Mouse (Mus musculus) embryonic facial prominence, embryonic 13.5 days (tissue): ENCODE data around the gene Hlx. TPM values are rescaled to one million over a fixed set of nuclear protein-coding genes. Genes with fewer than 3 reads are reported as not detected.

ENCODE experiments used
- ATAC-seq: fragments of 200-750 bp; cut with Nextera tagmentation; 2 replicates; pipeline ENCODE4 v1.8.0; 2017; ENCODE audit warnings: low read depth; ENCODE audit not compliant: insufficient number of reproducible peaks, insufficient read depth, low FRiP score, low TSS enrichment
- H3K27ac ChIP-seq: fragments of 300-500 bp; sonication (generic); 2 replicates; pipeline ENCODE4 v1.5.1; 2015; ENCODE audit warnings: moderate library complexity, mild to moderate bottlenecking, inconsistent platforms
- H3K27me3 ChIP-seq: fragments of 300-500 bp; sonication (generic); 2 replicates; pipeline ENCODE4 v1.6.1; 2015; ENCODE audit warnings: mild to moderate bottlenecking, inconsistent platforms
- H3K36me3 ChIP-seq: fragments of 300-500 bp; sonication (generic); 2 replicates; pipeline ENCODE4 v1.6.1; 2015; ENCODE audit warnings: mild to moderate bottlenecking, inconsistent platforms
- H3K4me1 ChIP-seq: fragments of 300-500 bp; sonication (generic); 2 replicates; pipeline ENCODE4 v1.6.1; 2015; ENCODE audit warnings: inconsistent platforms
- H3K4me2 ChIP-seq: fragments of 300-500 bp; sonication (generic); 2 replicates; pipeline ENCODE4 v1.6.1; 2015; ENCODE audit warnings: moderate library complexity, mild to moderate bottlenecking, inconsistent platforms
- H3K4me3 ChIP-seq: fragments of 300-500 bp; sonication (generic); 2 replicates; pipeline ENCODE4 v1.5.1; 2015; ENCODE audit warnings: mild to moderate bottlenecking, inconsistent platforms
- H3K9ac ChIP-seq: fragments of 300-500 bp; sonication (generic); 2 replicates; pipeline ENCODE4 v1.6.1; 2015; ENCODE audit warnings: mild to moderate bottlenecking, inconsistent platforms
- H3K9me3 ChIP-seq: fragments of 300-500 bp; sonication (generic); 2 replicates; pipeline ENCODE4 v1.6.1; 2016; ENCODE audit warnings: inconsistent platforms
- WGBS: fragments of 180-500 bp; shearing (Covaris S2); methylation state at CpG from one replicate; pipeline ENCODE4 v1.1.7; 2015; ENCODE audit warnings: mixed read lengths; 5-methylcytosine and 5-hydroxymethylcytosine counted together
- polyA plus RNA-seq: library from polyadenylated mRNA; unstranded; fragments of >200 nt; fragmentation: Nextera tagmentation; extraction: Ambion mirVana; gene quantifications from 2 replicates; pipeline ENCODE4 v1.2.1, GENCODE M21; 2015

The Hlx gene
- polyA plus RNA-seq, 1 experiment from 2014 or later: 13.3 TPM

DNA sequence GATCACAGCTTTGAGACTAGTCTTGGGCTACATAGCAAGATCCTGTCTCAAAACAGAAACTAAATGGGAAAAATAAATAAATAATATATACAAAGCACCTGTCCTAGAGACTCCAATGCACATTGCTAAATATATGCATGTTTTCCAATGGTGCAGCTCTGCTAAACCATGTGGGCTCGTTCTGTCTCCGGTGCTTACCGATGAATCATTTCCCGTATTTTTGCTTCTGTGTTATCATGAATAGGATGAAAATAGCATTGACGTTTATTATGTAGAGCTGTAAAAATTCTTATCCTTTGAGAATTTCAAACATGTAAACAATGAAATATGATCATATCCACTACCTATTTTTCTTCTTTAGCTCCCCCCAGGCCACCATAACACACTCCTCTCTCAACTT lies 20.3 kb upstream of the Hlx start:
- Histone ChIP-seq H3K4me1 (no peaks in the 10 kb centered on the region), H3K27ac (no peak overlapping the region), H3K4me2 (no peak overlapping the region), H3K9me3 (no peaks in the 10 kb centered on the region), H3K4me3 (no peak overlapping the region), H3K9ac (no peak overlapping the region), H3K27me3 (no peaks in the 10 kb centered on the region; the same call in none of the 2 replicates), H3K36me3 (no peaks in the 10 kb centered on the region)
- no peak for ATAC-seq
- WGBS: 87% methylated on average over 5 of the region's 5 CpGs

GRCm38 (mm10) chr1:184750114-184750664 lies 17.8 kb upstream of the Hlx start:
- ATAC-seq: no peak
- no peaks in the 10 kb centered on the region; the same call in none of the 2 replicates for H3K27me3 ChIP-seq
- no peak overlapping the region for H3K9ac ChIP-seq
- no peak overlapping the region for H3K4me2 ChIP-seq
- no peaks in the 10 kb centered on the region for H3K9me3 ChIP-seq
- WGBS: 83% methylated on average over 11 of the region's 11 CpGs
- H3K36me3 ChIP-seq: no peaks in the 10 kb centered on the region
- no peaks in the 10 kb centered on the region for H3K4me1 ChIP-seq
- no peak overlapping the region for H3K27ac ChIP-seq
- no peak overlapping the region for H3K4me3 ChIP-seq

GRCm38 (mm10) chr1:184748692-184749152 lies 16.3 kb upstream of the Hlx start:
- Histone ChIP-seq H3K4me3 (no peak overlapping the region), H3K36me3 (no peaks in the 10 kb centered on the region), H3K27me3 (peaks cover 4% of the 10 kb centered on the region), H3K27ac (no peak overlapping the region), H3K9ac (no peak overlapping the region), H3K9me3 (no peaks in the 10 kb centered on the region), H3K4me2 (no peak overlapping the region), H3K4me1 (no peaks in the 10 kb centered on the region)
- ATAC-seq: no peak
- WGBS: 71% methylated on average over 14 of the region's 14 CpGs

- Histone ChIP-seq H3K4me3 (no peak overlapping the region), H3K36me3 (no peaks in the 10 kb centered on the region), H3K27ac (no peak overlapping the region), H3K4me2 (peak overlapping the region; percentile 24), H3K4me1 (peaks cover 11% of the 10 kb centered on the region), H3K9ac (no peak overlapping the region), H3K9me3 (no peaks in the 10 kb centered on the region), H3K27me3 (peaks cover 76% of the 10 kb centered on the region)
- WGBS: 3% methylated on average over 14 of the region's 14 CpGs
- no peak for ATAC-seq
Observed at GRCm38 (mm10) chr1:184737876-184738479, 5.6 kb upstream of the Hlx start.

DNA sequence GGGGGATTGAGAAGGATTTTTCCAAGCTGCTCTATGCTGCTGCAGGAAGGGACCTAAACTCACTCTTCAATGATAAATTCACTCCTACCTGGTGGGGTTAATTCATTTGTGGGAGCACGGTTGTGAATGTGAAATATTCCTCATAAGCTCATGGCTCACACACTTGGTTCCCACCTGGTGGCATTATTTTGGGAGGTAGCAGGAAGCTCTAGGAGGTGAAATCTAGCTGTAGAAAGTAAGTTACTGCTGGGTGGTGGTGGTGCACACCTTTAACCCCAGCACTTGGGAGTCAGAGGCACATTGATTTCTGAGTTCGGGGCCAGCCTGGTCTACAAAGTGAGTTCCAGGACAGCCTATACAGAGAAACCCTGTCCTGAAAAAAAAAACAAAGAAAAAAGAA lies 4.8 kb upstream of the Hlx start:
- peaks cover 16% of the 10 kb centered on the region for H3K4me1 ChIP-seq

DNA sequence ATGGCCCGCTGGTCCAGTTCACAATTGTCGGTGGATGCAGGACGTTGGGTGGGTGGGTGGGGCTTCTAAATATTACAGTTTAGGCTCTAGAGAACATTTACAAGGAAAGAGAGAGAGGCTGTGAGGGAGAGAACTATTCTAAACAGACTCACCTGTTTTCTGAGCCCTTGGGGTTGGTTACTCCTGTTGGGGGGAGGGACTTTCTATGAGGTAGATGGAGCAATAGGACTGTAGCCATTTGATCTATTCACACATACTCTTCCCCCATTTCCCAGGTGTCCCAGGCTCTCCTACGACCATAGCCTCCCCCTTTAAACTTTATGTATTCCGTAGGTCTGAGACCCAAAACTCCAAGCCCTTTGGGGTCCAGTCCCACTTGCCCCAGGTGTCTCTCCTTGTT lies 3.8 kb upstream of the Hlx start:
- WGBS: 6% methylated on average over 5 of the region's 5 CpGs
- H3K27ac ChIP-seq: no peak overlapping the region
- no peaks in the 10 kb centered on the region for H3K36me3 ChIP-seq
- no peaks in the 10 kb centered on the region for H3K9me3 ChIP-seq
- H3K4me3 ChIP-seq: no peak overlapping the region
- no peak overlapping the region for H3K9ac ChIP-seq
- peaks cover 91% of the 10 kb centered on the region for H3K27me3 ChIP-seq
- ATAC-seq: no peak
- peaks cover 25% of the 10 kb centered on the region for H3K4me1 ChIP-seq
- H3K4me2 ChIP-seq: no peak overlapping the region

More for the DNA sequence above, 4.8 kb upstream of the Hlx start:
- Histone ChIP-seq H3K27me3 (peaks cover 81% of the 10 kb centered on the region), H3K9ac (no peak overlapping the region), H3K4me2 (no peak overlapping the region), H3K9me3 (no peaks in the 10 kb centered on the region), H3K4me3 (no peak overlapping the region), H3K36me3 (no peaks in the 10 kb centered on the region), H3K27ac (no peak overlapping the region)
- ATAC-seq: no peak
- 28% methylated on average over 2 of the region's 2 CpGs for WGBS

DNA sequence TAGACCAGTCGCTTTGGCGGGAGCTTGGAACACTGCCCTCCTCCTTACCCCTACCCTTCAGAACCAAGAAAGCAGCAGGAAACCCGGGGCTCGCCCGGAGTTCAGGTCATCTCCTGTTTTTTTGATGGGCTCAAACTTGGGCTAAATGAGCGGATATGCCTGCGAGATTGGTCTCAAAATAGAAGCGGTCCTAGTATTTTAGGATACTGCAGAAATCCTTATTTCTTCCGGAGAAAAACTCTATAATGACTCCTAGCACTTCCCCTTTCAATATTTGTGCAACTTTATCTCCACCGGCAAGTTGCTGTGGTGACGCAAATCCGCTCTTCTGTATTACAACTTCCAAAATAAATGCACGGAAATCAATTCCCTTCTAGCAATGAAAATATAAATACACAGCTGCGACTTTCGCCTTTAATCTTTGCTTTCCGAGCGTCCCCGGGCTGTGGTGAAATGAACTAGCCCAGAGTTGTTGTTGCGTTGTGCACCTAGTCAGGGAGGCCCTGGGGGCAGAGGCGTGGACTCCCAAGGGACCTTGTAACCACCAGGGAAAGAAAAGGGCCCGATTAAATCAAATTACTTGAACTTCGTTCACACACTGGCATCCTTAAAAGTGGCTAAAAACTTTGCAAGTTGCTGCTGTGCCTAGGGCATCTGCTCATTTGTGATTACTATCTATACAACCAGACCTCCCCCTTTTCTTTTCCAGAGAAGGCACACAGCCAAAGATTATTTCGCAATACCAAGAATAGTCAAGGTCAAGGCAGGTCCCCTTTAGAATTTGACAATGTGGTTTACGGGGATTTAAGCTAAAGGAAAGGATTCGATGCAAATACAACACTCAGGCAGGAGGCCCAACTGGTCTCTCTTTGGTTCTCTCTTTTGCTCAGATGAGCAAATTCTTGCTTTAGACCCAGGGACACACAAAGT lies 2.8 kb upstream of the Hlx start:
- Histone ChIP-seq H3K9ac (no peak overlapping the region), H3K27ac (no peak overlapping the region), H3K27me3 (peaks cover 95% of the 10 kb centered on the region), H3K36me3 (no peaks in the 10 kb centered on the region), H3K9me3 (no peaks in the 10 kb centered on the region), H3K4me3 (no peak overlapping the region), H3K4me1 (peaks cover 26% of the 10 kb centered on the region), H3K4me2 (no peak overlapping the region)
- ATAC-seq: no peak
- WGBS: 3% methylated on average over 25 of the region's 25 CpGs

- ATAC-seq: no peak
- no peaks in the 10 kb centered on the region for H3K9me3 ChIP-seq
- 1% methylated on average over 27 of the region's 27 CpGs for WGBS
- peak overlapping the region; percentile 37 for H3K4me2 ChIP-seq
- no peak overlapping the region for H3K9ac ChIP-seq
- H3K4me1 ChIP-seq: peaks cover 26% of the 10 kb centered on the region
- no peaks in the 10 kb centered on the region for H3K36me3 ChIP-seq
- H3K27ac ChIP-seq: no peak overlapping the region
- H3K27me3 ChIP-seq: peaks cover 95% of the 10 kb centered on the region
- H3K4me3 ChIP-seq: peak overlapping the region; percentile 9; the same call in 1 of the 2 replicates
Observed at GRCm38 (mm10) chr1:184734067-184734830, 1.8 kb upstream of the Hlx start.

- 2% methylated on average over 28 of the region's 28 CpGs for WGBS
Observed at GRCm38 (mm10) chr1:184733300-184734066, 1.1 kb upstream of the Hlx start.

GRCm38 (mm10) chr1:184731644-184732545 lies 524 bp downstream of the Hlx start:
- Histone ChIP-seq H3K9ac (peak overlapping the region; percentile 74), H3K36me3 (no peaks in the 10 kb centered on the region), H3K9me3 (no peaks in the 10 kb centered on the region), H3K4me2 (peak overlapping the region; percentile 86), H3K4me3 (peak overlapping the region; percentile 59), H3K27ac (peak overlapping the region; percentile 71), H3K27me3 (peaks cover 96% of the 10 kb centered on the region), H3K4me1 (peaks cover 35% of the 10 kb centered on the region)
- under 1% methylated on average over 74 of the region's 85 CpGs for WGBS
- ATAC-seq: no peak

More at GRCm38 (mm10) chr1:184733300-184734066, 1.1 kb upstream of the Hlx start:
- Histone ChIP-seq H3K27ac (no peak overlapping the region), H3K4me1 (peaks cover 26% of the 10 kb centered on the region), H3K4me2 (peak overlapping the region; percentile 86), H3K36me3 (no peaks in the 10 kb centered on the region), H3K9me3 (no peaks in the 10 kb centered on the region), H3K9ac (no peak overlapping the region), H3K4me3 (peak overlapping the region; percentile 59), H3K27me3 (peaks cover 95% of the 10 kb centered on the region)
- no peak for ATAC-seq
